Mouse (Mus musculus): Measurements from ENCODE around the gene Ube2e1. TPM values are rescaled to one million over a fixed set of nuclear protein-coding genes. Genes with fewer than 3 reads are reported as not detected.

The Ube2e1 gene
- total and polyA plus RNA-seq, 2 experiments from 2014 or later, result 45.1 to 152 TPM

- Histone ChIP-seq H3K27me3 (ENCODE audit: insufficient read depth, low read length) (no peaks in the 10 kb centered on the region), H3K4me1 (ENCODE audit: insufficient read depth, low read length) (no peaks in the 10 kb centered on the region), H3K9ac (replicated peaks; ENCODE audit: low read length, poor library complexity, severe bottlenecking) (no peak overlapping the region), H3K27ac (ENCODE audit: low read depth, low read length) (no peak overlapping the region), H3K4me2 (ENCODE audit: low read depth, low read length, poor library complexity, severe bottlenecking) (no peak overlapping the region), H3K36me3 (ENCODE audit: insufficient read depth, low read length) (0 out of 2 replicates have a peak, but pooled peaks cover 2% of the 10 kb centered on the region), H3K4me3 (ENCODE audit: low read depth, low read length) (no peak overlapping the region), H3K9me3 (ENCODE audit: low read length) (no peaks in the 10 kb centered on the region)
- TF ChIP-seq CTCF (IDR thresholded peaks at IDR 0.05), result no peak
- DNase-seq (ENCODE audit: low spot score), result no peak
- ATAC-seq (ENCODE audit: low FRiP score), result no peak
- WGBS, result 90% methylated on average over 2 of the region's 2 CpGs
These were observed 34.2 kb downstream of the Ube2e1 start for GRCm38 (mm10) chr14:18297441-18297840.

- H3K9me3 ChIP-seq (ENCODE audit: low read length), result no peaks in the 10 kb centered on the region
- H3K36me3 ChIP-seq (ENCODE audit: insufficient read depth, low read length), result no peaks in the 10 kb centered on the region
- no peaks in the 10 kb centered on the region for H3K4me1 ChIP-seq (ENCODE audit: insufficient read depth, low read length)
- H3K27ac ChIP-seq (ENCODE audit: low read depth, low read length), result no peak overlapping the region
- no peak overlapping the region for H3K4me2 ChIP-seq (ENCODE audit: low read depth, low read length, poor library complexity, severe bottlenecking)
- 89% methylated on average over 3 of the region's 3 CpGs for WGBS
- H3K9ac ChIP-seq (replicated peaks; ENCODE audit: low read length, poor library complexity, severe bottlenecking), result no peak overlapping the region
- no peak overlapping the region for H3K4me3 ChIP-seq (ENCODE audit: low read depth, low read length)
- no peaks in the 10 kb centered on the region for H3K27me3 ChIP-seq (ENCODE audit: insufficient read depth, low read length)
- TF ChIP-seq CTCF (IDR thresholded peaks at IDR 0.05), result no peak
- ATAC-seq (ENCODE audit: low FRiP score) (no peak), DNase-seq (ENCODE audit: low spot score) (no peak)
These were observed 39.1 kb downstream of the Ube2e1 start for GRCm38 (mm10) chr14:18292578-18292977.

GRCm38 (mm10) chr14:18292111-18292510 is 39.5 kb downstream of the Ube2e1 start:
- 92% methylated on average over 3 of the region's 3 CpGs for WGBS
- Histone ChIP-seq H3K36me3 (ENCODE audit: insufficient read depth, low read length) (no peaks in the 10 kb centered on the region), H3K9ac (replicated peaks; ENCODE audit: low read length, poor library complexity, severe bottlenecking) (no peak overlapping the region), H3K4me2 (ENCODE audit: low read depth, low read length, poor library complexity, severe bottlenecking) (no peak overlapping the region), H3K4me1 (ENCODE audit: insufficient read depth, low read length) (no peaks in the 10 kb centered on the region), H3K27me3 (ENCODE audit: insufficient read depth, low read length) (no peaks in the 10 kb centered on the region), H3K4me3 (ENCODE audit: low read depth, low read length) (no peak overlapping the region), H3K9me3 (ENCODE audit: low read length) (no peaks in the 10 kb centered on the region), H3K27ac (ENCODE audit: low read depth, low read length) (no peak overlapping the region)
- no peak for DNase-seq (ENCODE audit: low spot score)
- no peak for TF ChIP-seq CTCF (IDR thresholded peaks at IDR 0.05)
- no peak for ATAC-seq (ENCODE audit: low FRiP score)

GRCm38 (mm10) chr14:18287391-18287790 is 44.3 kb downstream of the Ube2e1 start:
- H3K4me2 ChIP-seq (ENCODE audit: low read depth, low read length, poor library complexity, severe bottlenecking), result no peak overlapping the region
- 81% methylated on average over 2 of the region's 2 CpGs for WGBS
- H3K4me3 ChIP-seq (ENCODE audit: low read depth, low read length), result no peak overlapping the region
- ATAC-seq (ENCODE audit: low FRiP score) (no peak), DNase-seq (ENCODE audit: low spot score) (no peak)
- no peaks in the 10 kb centered on the region for H3K27me3 ChIP-seq (ENCODE audit: insufficient read depth, low read length)
- no peaks in the 10 kb centered on the region for H3K4me1 ChIP-seq (ENCODE audit: insufficient read depth, low read length)
- H3K9me3 ChIP-seq (ENCODE audit: low read length), result no peaks in the 10 kb centered on the region
- H3K9ac ChIP-seq (replicated peaks; ENCODE audit: low read length, poor library complexity, severe bottlenecking), result no peak overlapping the region
- no peaks in the 10 kb centered on the region for H3K36me3 ChIP-seq (ENCODE audit: insufficient read depth, low read length)
- H3K27ac ChIP-seq (ENCODE audit: low read depth, low read length), result no peak overlapping the region
- TF ChIP-seq CTCF (IDR thresholded peaks at IDR 0.05), result no peak

- WGBS, result 97% methylated on average over 2 of the region's 2 CpGs
- Histone ChIP-seq H3K9ac (replicated peaks; ENCODE audit: low read length, poor library complexity, severe bottlenecking) (no peak overlapping the region), H3K4me3 (ENCODE audit: low read depth, low read length) (no peak overlapping the region), H3K27me3 (ENCODE audit: insufficient read depth, low read length) (no peaks in the 10 kb centered on the region), H3K27ac (ENCODE audit: low read depth, low read length) (no peak overlapping the region), H3K4me2 (ENCODE audit: low read depth, low read length, poor library complexity, severe bottlenecking) (no peak overlapping the region), H3K36me3 (ENCODE audit: insufficient read depth, low read length) (no peaks in the 10 kb centered on the region), H3K9me3 (ENCODE audit: low read length) (no peaks in the 10 kb centered on the region), H3K4me1 (ENCODE audit: insufficient read depth, low read length) (no peaks in the 10 kb centered on the region)
- DNase-seq (ENCODE audit: low spot score) (no peak), ATAC-seq (ENCODE audit: low FRiP score) (no peak)
- TF ChIP-seq CTCF (IDR thresholded peaks at IDR 0.05), result no peak
These were observed 45.2 kb downstream of the Ube2e1 start for GRCm38 (mm10) chr14:18286441-18286840.

GRCm38 (mm10) chr14:18285476-18285875 is 46.2 kb downstream of the Ube2e1 start:
- Histone ChIP-seq H3K4me2 (ENCODE audit: low read depth, low read length, poor library complexity, severe bottlenecking) (no peak overlapping the region), H3K27me3 (ENCODE audit: insufficient read depth, low read length) (no peaks in the 10 kb centered on the region), H3K9me3 (ENCODE audit: low read length) (no peaks in the 10 kb centered on the region), H3K27ac (ENCODE audit: low read depth, low read length) (no peak overlapping the region), H3K4me3 (ENCODE audit: low read depth, low read length) (no peak overlapping the region), H3K4me1 (ENCODE audit: insufficient read depth, low read length) (no peaks in the 10 kb centered on the region), H3K36me3 (ENCODE audit: insufficient read depth, low read length) (no peaks in the 10 kb centered on the region), H3K9ac (replicated peaks; ENCODE audit: low read length, poor library complexity, severe bottlenecking) (no peak overlapping the region)
- WGBS, result 98% methylated on average over 3 of the region's 3 CpGs
- TF ChIP-seq CTCF (IDR thresholded peaks at IDR 0.05), result no peak
- DNase-seq (ENCODE audit: low spot score), result no peak
- no peak for ATAC-seq (ENCODE audit: low FRiP score)
